Mouse (Mus musculus): Measurements from ENCODE around the gene Lrfn3. TPM values are rescaled to one million over a fixed set of nuclear protein-coding genes. Genes with fewer than 3 reads are reported as not detected.
A peak's percentile ranks its signal among the peaks of the same experiment; 100 is the strongest.

Lrfn3 gene
- total RNA-seq, 2 experiments from 2014 or later, result not detected

- 0 out of 2 replicates have a peak, but pooled peaks have one; percentile 38 for ATAC-seq (replicated peaks; ENCODE audit: low FRiP score, low TSS enrichment, poor library complexity, severe bottlenecking)
These were observed 9.2 kb downstream of the Lrfn3 start for GRCm38 (mm10) chr7:30353279-30353822.

GRCm38 (mm10) chr7:30347828-30348227 is 14.7 kb downstream of the Lrfn3 start:
- peak; percentile 72; the same call in 1 of the 2 replicates for ATAC-seq (replicated peaks; ENCODE audit: low FRiP score, low TSS enrichment, poor library complexity, severe bottlenecking)

GRCm38 (mm10) chr7:30346635-30347379 is 15.8 kb downstream of the Lrfn3 start:
- peak; percentile 67 for ATAC-seq (replicated peaks; ENCODE audit: low FRiP score, low TSS enrichment, poor library complexity, severe bottlenecking)

GRCm38 (mm10) chr7:30339432-30340109 is 23.0 kb downstream of the Lrfn3 start:
- no peak for ATAC-seq (replicated peaks; ENCODE audit: low FRiP score, low TSS enrichment, poor library complexity, severe bottlenecking)

GRCm38 (mm10) chr7:30336384-30336783 is 26.2 kb downstream of the Lrfn3 start:
- ATAC-seq (replicated peaks; ENCODE audit: low FRiP score, low TSS enrichment, poor library complexity, severe bottlenecking), result peak; percentile 62

- ATAC-seq (replicated peaks; ENCODE audit: low FRiP score, low TSS enrichment, poor library complexity, severe bottlenecking), result no peak
These were observed 26.9 kb downstream of the Lrfn3 start for GRCm38 (mm10) chr7:30335688-30336087.

GRCm38 (mm10) chr7:30334563-30334962 is 28.0 kb downstream of the Lrfn3 start:
- ATAC-seq (replicated peaks; ENCODE audit: low FRiP score, low TSS enrichment, poor library complexity, severe bottlenecking), result no peak

GRCm38 (mm10) chr7:30333436-30333835 is 29.1 kb downstream of the Lrfn3 start:
- ATAC-seq (replicated peaks; ENCODE audit: low FRiP score, low TSS enrichment, poor library complexity, severe bottlenecking), result peak; percentile 49

GRCm38 (mm10) chr7:30332622-30333259 is 29.8 kb downstream of the Lrfn3 start:
- peak; percentile 43 for ATAC-seq (replicated peaks; ENCODE audit: low FRiP score, low TSS enrichment, poor library complexity, severe bottlenecking)

GRCm38 (mm10) chr7:30331887-30332286 is 30.7 kb downstream of the Lrfn3 start:
- ATAC-seq (replicated peaks; ENCODE audit: low FRiP score, low TSS enrichment, poor library complexity, severe bottlenecking), result peak; percentile 76

GRCm38 (mm10) chr7:30328379-30328778 is 34.2 kb downstream of the Lrfn3 start:
- no peak for ATAC-seq (replicated peaks; ENCODE audit: low FRiP score, low TSS enrichment, poor library complexity, severe bottlenecking)

- ATAC-seq (replicated peaks; ENCODE audit: low FRiP score, low TSS enrichment, poor library complexity, severe bottlenecking), result no peak
These were observed 35.4 kb downstream of the Lrfn3 start for GRCm38 (mm10) chr7:30327140-30327539.

- ATAC-seq (replicated peaks; ENCODE audit: low FRiP score, low TSS enrichment, poor library complexity, severe bottlenecking), result no peak
These were observed 36.1 kb downstream of the Lrfn3 start for GRCm38 (mm10) chr7:30326427-30326826.

GRCm38 (mm10) chr7:30325364-30325763 is 37.2 kb downstream of the Lrfn3 start:
- ATAC-seq (replicated peaks; ENCODE audit: low FRiP score, low TSS enrichment, poor library complexity, severe bottlenecking), result no peak

- no peak for ATAC-seq (replicated peaks; ENCODE audit: low FRiP score, low TSS enrichment, poor library complexity, severe bottlenecking)
These were observed 38.1 kb downstream of the Lrfn3 start for GRCm38 (mm10) chr7:30324300-30324944.

- no peak for ATAC-seq (replicated peaks; ENCODE audit: low FRiP score, low TSS enrichment, poor library complexity, severe bottlenecking)
These were observed 38.8 kb downstream of the Lrfn3 start, which contains the start of gene Sdhaf1 for GRCm38 (mm10) chr7:30323795-30324194. Gene Sdhaf1, minus strand, starts transcription at chr7:30323895.

- ATAC-seq (replicated peaks; ENCODE audit: low FRiP score, low TSS enrichment, poor library complexity, severe bottlenecking), result peak; percentile 15
These were observed 39.7 kb downstream of the Lrfn3 start for GRCm38 (mm10) chr7:30322865-30323264.

- ATAC-seq (replicated peaks; ENCODE audit: low FRiP score, low TSS enrichment, poor library complexity, severe bottlenecking), result peak; percentile 95
These were observed 40.3 kb downstream of the Lrfn3 start for GRCm38 (mm10) chr7:30322285-30322667.

GRCm38 (mm10) chr7:30321539-30322284 is 40.9 kb downstream of the Lrfn3 start, which contains the start of gene E130208F15Rik:
Gene E130208F15Rik, plus strand, starts transcription at chr7:30321740.
- peak; percentile 85 for ATAC-seq (replicated peaks; ENCODE audit: low FRiP score, low TSS enrichment, poor library complexity, severe bottlenecking)

Data from megakaryocyte-erythroid progenitor cell, adult 5-6 weeks (primary cell).